Mouse (Mus musculus) CH12.LX (cell line): ENCODE data around the gene Cxcl5. TPM values are rescaled to one million over a fixed set of nuclear protein-coding genes. Genes with fewer than 3 reads are reported as not detected.

Experiments
- DNase-seq: peaks from one replicate; pipeline ENCODE4 v3.0.0-alpha.2; 2013; ENCODE audit errors: extremely low read depth
- H3K27ac ChIP-seq: 2 replicates; pipeline ENCODE4 v1.5.1; 2012; ENCODE audit warnings: low read depth, mild to moderate bottlenecking, control low read depth, moderate library complexity; ENCODE audit not compliant: insufficient read depth
- H3K27me3 ChIP-seq: replicated peaks from 2 replicates; pipeline ENCODE3; 2012; ENCODE audit warnings: inconsistent platforms
- H3K36me3 ChIP-seq, 2 experiments: replicated peaks in 1 of 2; 2 replicates each; pipeline versions ENCODE3 to v1.6.1; 2012; ENCODE audit warnings: inconsistent platforms in 1 of 2, low read length in 1 of 2, mild to moderate bottlenecking in 1 of 2, mixed read lengths in 1 of 2, moderate library complexity in 1 of 2; ENCODE audit not compliant: control insufficient read depth in 1 of 2, insufficient read depth in 1 of 2
- H3K4me1 ChIP-seq, 2 experiments: 2 replicates each; pipeline ENCODE4 v1.6.1; 2012; ENCODE audit warnings: inconsistent platforms in 1 of 2, moderate library complexity in 1 of 2; ENCODE audit not compliant: insufficient read depth in 2 of 2, control insufficient read depth in 1 of 2
- H3K4me2 ChIP-seq: 2 replicates; pipeline ENCODE4 v1.6.1; 2012; ENCODE audit warnings: low read depth, mild to moderate bottlenecking, control low read depth; ENCODE audit not compliant: poor library complexity, insufficient read depth, severe bottlenecking
- H3K4me3 ChIP-seq, 3 experiments: fragments of 150-350 bp in 1 of 3; sonication (generic) in 1 of 3; replicated peaks in 1 of 3; 2 replicates each; pipeline versions ENCODE3 to v1.5.1; 2011 to 2012; ENCODE audit warnings: low read depth in 2 of 3, low read length in 2 of 3, mild to moderate bottlenecking in 2 of 3, moderate library complexity in 2 of 3, control low read depth in 1 of 3, improper control_type of control experiment in 1 of 3, inconsistent platforms in 1 of 3, mixed read lengths in 1 of 3; ENCODE audit not compliant: poor library complexity in 1 of 3
- H3K79me2 ChIP-seq: replicated peaks from 2 replicates; pipeline ENCODE4 v1.6.1; 2012; ENCODE audit warnings: mild to moderate bottlenecking, moderate library complexity; ENCODE audit not compliant: control insufficient read depth, poor library complexity, insufficient read depth, severe bottlenecking; ENCODE audit errors: extremely low read depth
- H3K9ac ChIP-seq: 2 replicates; pipeline ENCODE4 v1.6.1; 2012; ENCODE audit warnings: low read depth, mild to moderate bottlenecking, control low read depth, moderate library complexity; ENCODE audit not compliant: insufficient read depth
- H3K9me3 ChIP-seq: replicated peaks from 2 replicates; pipeline ENCODE3; 2012; ENCODE audit warnings: low read length, inconsistent platforms, mixed read lengths
- CHD2 ChIP-seq: IDR thresholded peaks from 2 replicates; pipeline ENCODE4 v1.6.1; 2011; ENCODE audit warnings: low read length, improper control_type of control experiment
- CTCF ChIP-seq, 2 experiments: IDR thresholded peaks in 1 of 2; conservative IDR thresholded peaks in 1 of 2; 2 replicates each; pipeline ENCODE4 v1.5.1; 2011 to 2012; ENCODE audit warnings: low read depth in 2 of 2, low read length in 2 of 2, improper control_type of control experiment in 1 of 2, inconsistent platforms in 1 of 2, mild to moderate bottlenecking in 1 of 2, moderate library complexity in 1 of 2
- ELF1 ChIP-seq: IDR thresholded peaks from 2 replicates; pipeline ENCODE4 v1.6.1; 2014; ENCODE audit warnings: low read depth, mild to moderate bottlenecking, inconsistent platforms, low read length, improper control_type of control experiment
- GABPA ChIP-seq: IDR thresholded peaks from 2 replicates; pipeline ENCODE4 v1.6.1; 2012; ENCODE audit warnings: low read depth, low read length, improper control_type of control experiment, inconsistent platforms; ENCODE audit not compliant: insufficient replicate concordance
- JUN ChIP-seq: IDR thresholded peaks from 2 replicates; pipeline ENCODE4 v1.6.1; 2011; ENCODE audit warnings: low read depth, mild to moderate bottlenecking, low read length, improper control_type of control experiment, moderate library complexity; ENCODE audit not compliant: insufficient read depth
- KAT2A ChIP-seq: IDR thresholded peaks from 2 replicates; pipeline ENCODE4 v1.6.1; 2012; ENCODE audit warnings: low read length, improper control_type of control experiment, inconsistent platforms; ENCODE audit not compliant: insufficient replicate concordance
- MAZ ChIP-seq: IDR thresholded peaks from 2 replicates; pipeline ENCODE4 v1.6.1; 2012; ENCODE audit warnings: low read depth, mild to moderate bottlenecking, inconsistent platforms, low read length, improper control_type of control experiment, moderate library complexity
- NRF1 ChIP-seq: IDR thresholded peaks from 2 replicates; pipeline ENCODE4 v1.6.1; 2014; ENCODE audit warnings: low read depth, mild to moderate bottlenecking, inconsistent platforms, low read length, improper control_type of control experiment, moderate library complexity
- PAX5 ChIP-seq: IDR thresholded peaks from 2 replicates; pipeline ENCODE4 v1.6.1; 2012; ENCODE audit warnings: low read length, inconsistent platforms, mixed read lengths
- POLR2AphosphoS2 ChIP-seq: IDR thresholded peaks from 2 replicates; pipeline ENCODE4 v1.6.1; 2011; ENCODE audit warnings: low read depth, low read length, improper control_type of control experiment
- RAD21 ChIP-seq: IDR thresholded peaks from 2 replicates; pipeline ENCODE4 v1.6.1; 2011; ENCODE audit warnings: low read depth, mild to moderate bottlenecking, low read length, improper control_type of control experiment, moderate library complexity
- SMC3 ChIP-seq: IDR thresholded peaks from 2 replicates; pipeline ENCODE4 v1.6.1; 2011; ENCODE audit warnings: low read depth, low read length, improper control_type of control experiment
- TBP ChIP-seq: conservative IDR thresholded peaks from 2 replicates; pipeline ENCODE4 v1.6.1; 2011; ENCODE audit warnings: low read depth, low read length, improper control_type of control experiment
- UBTF ChIP-seq: IDR thresholded peaks from 2 replicates; pipeline ENCODE4 v1.6.1; 2012; ENCODE audit warnings: low read depth, mild to moderate bottlenecking, inconsistent platforms, low read length, improper control_type of control experiment, moderate library complexity
- USF1 ChIP-seq: IDR thresholded peaks from 2 replicates; pipeline ENCODE4 v1.6.1; 2014; ENCODE audit warnings: low read depth, mild to moderate bottlenecking, inconsistent platforms, low read length, improper control_type of control experiment
- USF2 ChIP-seq: conservative IDR thresholded peaks from 2 replicates; pipeline ENCODE4 v1.6.1; 2011; ENCODE audit warnings: low read depth, low read length, improper control_type of control experiment
- ZKSCAN1 ChIP-seq: IDR thresholded peaks from 2 replicates; pipeline ENCODE4 v1.6.1; 2012; ENCODE audit warnings: low read depth, inconsistent platforms, low read length, improper control_type of control experiment, borderline replicate concordance
- dilution Hi-C: fragments of 300-500 bp; cut with MboI; formaldehyde crosslinking; loops from 2 replicates; pipeline ENCODE4 v1.14.3; 2020; ENCODE audit warnings: low sequenced_read_pairs; ENCODE audit not compliant: extremely low pct_unique_long_range_greater_than_20kb, extremely low pct_ligation_motif_present
- in situ Hi-C: fragments of 300-500 bp; cut with MboI; formaldehyde crosslinking; loops from 3 replicates; pipeline ENCODE4 v1.14.3; 2019; ENCODE audit warnings: low sequenced_read_pairs, low pct_ligation_motif_present, low pct_unique_long_range_greater_than_20kb, mixed read lengths
- polyA plus RNA-seq: library from polyadenylated mRNA; unstranded; fragments of >175 nt; gene quantifications from 2 replicates; pipeline ENCODE4 v1.2.1, GENCODE M21; 2012; ENCODE audit warnings: low read depth; ENCODE audit not compliant: insufficient read length
- total RNA-seq, 2 experiments: library from RNA; depleted of rRNA; stranded (reverse); fragments of 300-350 nt in 1 of 2; fragments of >200 nt in 1 of 2; gene quantifications; 2 replicates each; pipeline ENCODE4 v1.2.3; 2012 to 2014

Gene Cxcl5
- total and polyA plus RNA-seq, 3 experiments: not detected

DNA sequence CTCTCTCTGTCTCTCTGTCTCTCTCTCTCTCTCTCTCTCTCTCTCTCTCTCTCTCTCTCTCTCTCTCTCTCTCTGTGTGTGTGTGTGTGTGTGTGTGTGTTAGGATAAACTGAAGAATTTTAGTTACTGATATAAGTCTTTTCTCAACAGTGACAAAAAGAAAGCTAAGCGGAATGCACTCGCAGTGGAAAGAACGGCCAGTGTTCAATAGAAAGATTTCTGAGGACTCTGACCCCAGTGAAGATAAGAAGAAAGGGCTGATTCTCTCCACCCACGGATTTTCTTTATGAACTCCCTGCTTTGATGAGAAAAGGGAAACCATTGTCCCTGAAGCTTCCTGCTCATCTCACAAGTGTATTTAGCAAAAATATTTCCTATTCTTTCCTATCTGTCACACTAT lies 1.1 kb downstream of the Cxcl5 start:
- Histone ChIP-seq H3K4me1 (peaks cover 2 to 39% of the 10 kb centered on the region in 2 experiments; a peak in 3 of 4 replicates), H3K27me3 (no peaks in the 10 kb centered on the region), H3K27ac (no peak overlapping the region), H3K4me2 (no peak overlapping the region)
- no peak for TF ChIP-seq CTCF (conservative IDR thresholded peaks at IDR 0.05 in 1 of 2, IDR thresholded peaks at IDR 0.05 in 1 of 2; ENCODE audit: low read depth in 2 of 2, low read length in 2 of 2)
- TF ChIP-seq TBP: no peak
- TF ChIP-seq ZKSCAN1: no peak
- TF ChIP-seq NRF1: no peak
- TF ChIP-seq GABPA: no peak
- TF ChIP-seq UBTF: no peak
- TF ChIP-seq KAT2A: no peak
- no peak for TF ChIP-seq MAZ
- TF ChIP-seq USF1: no peak
- no peak for TF ChIP-seq SMC3
- TF ChIP-seq POLR2AphosphoS2: no peak
- no peak for TF ChIP-seq CHD2
- TF ChIP-seq RAD21: no peak
- no peak for TF ChIP-seq PAX5
- TF ChIP-seq USF2: no peak
- no peak for TF ChIP-seq JUN
- TF ChIP-seq, all 38 proteins: peak for 0
- dilution Hi-C loops (no loop called here), in situ Hi-C loops (no loop called here)
- DNase-seq: no peak
- no peaks in the 10 kb centered on the region for H3K9me3 ChIP-seq
- no peaks in the 10 kb centered on the region for H3K36me3 ChIP-seq
- H3K4me3 ChIP-seq: no peak overlapping the region
- H3K9ac ChIP-seq: no peak overlapping the region
- H3K79me2 ChIP-seq: no peaks in the 10 kb centered on the region

DNA sequence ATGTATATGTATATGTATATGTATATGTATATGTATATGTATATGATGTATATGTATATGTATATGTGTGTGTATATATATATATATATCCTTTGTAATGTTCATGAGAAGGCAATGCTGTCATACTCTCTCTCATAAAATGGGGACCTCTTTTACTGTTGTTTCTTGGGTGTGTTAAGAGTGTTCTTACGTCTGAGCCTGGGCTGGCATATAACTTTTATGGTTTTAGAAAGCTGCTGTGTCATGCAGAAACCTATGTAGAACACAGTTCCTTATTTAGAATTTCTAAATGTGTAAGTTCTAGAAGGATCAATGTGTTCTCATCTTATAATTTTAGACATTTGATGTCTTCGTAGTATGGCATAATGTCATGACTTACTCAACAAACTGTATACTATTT lies 1.7 kb downstream of the Cxcl5 start:
- dilution Hi-C loops: no loop called here
- Histone ChIP-seq H3K4me1 (peaks cover 2 to 39% of the 10 kb centered on the region in 2 experiments; a peak in 3 of 4 replicates), H3K9me3 (no peaks in the 10 kb centered on the region), H3K4me2 (no peak overlapping the region), H3K27ac (no peak overlapping the region), H3K27me3 (no peaks in the 10 kb centered on the region), H3K9ac (no peak overlapping the region), H3K4me3 (no peak overlapping the region), H3K36me3 (no peaks in the 10 kb centered on the region), H3K79me2 (no peaks in the 10 kb centered on the region)
- no peak for DNase-seq
- in situ Hi-C loops: no loop called here
- TF ChIP-seq ELF1: no peak
